Mouse (Mus musculus) lung, embryonic 15.5 days (tissue): Measurements from ENCODE around the gene Nebl. TPM values are rescaled to one million over a fixed set of nuclear protein-coding genes. Genes with fewer than 3 reads are reported as not detected.

Experiments
- microRNA-seq: library from miRNA; unstranded; fragments of <30 nt; microRNA quantifications from one replicate; pipeline ENCODE4, GENCODE M21; 2016
- polyA plus RNA-seq: library from polyadenylated mRNA; unstranded; fragments of >200 nt; fragmentation: Nextera tagmentation; extraction: Ambion mirVana; gene quantifications from 2 replicates; pipeline ENCODE4 v1.2.1, GENCODE M21; 2015

Nebl gene
- polyA plus RNA-seq, 1 experiment from 2014 or later, result 44.9 TPM

Small RNA genes within 50 kb of the gene (microRNA-seq; reads per million reads assigned to microRNA genes)
- gene Mir6419, result not detected
